Mouse (Mus musculus): Measurements from ENCODE around the gene Dst.

- TF ChIP-seq CTCF (conservative IDR thresholded peaks at IDR 0.05; ENCODE audit: insufficient read depth, insufficient read length, low read depth, low read length) (no peak), POLR2A (IDR thresholded peaks at IDR 0.05; ENCODE audit: low read depth, low read length) (no peak)
Measured at GRCm38 (mm10) chr1:34253876-34254275, 345.9 kb downstream of the Dst start.

Data from kidney, adult 2 months (tissue).